Mouse (Mus musculus) CH12F3 (cell line): ENCODE results near the gene Gad1.

Experiments used
- in situ Hi-C: fragments of 300-500 bp; cut with MboI; formaldehyde crosslinking; loops from 2 replicates; pipeline ENCODE4 v1.14.3; 2020; ENCODE audit warnings: low sequenced_read_pairs

Gene Gad1

DNA sequence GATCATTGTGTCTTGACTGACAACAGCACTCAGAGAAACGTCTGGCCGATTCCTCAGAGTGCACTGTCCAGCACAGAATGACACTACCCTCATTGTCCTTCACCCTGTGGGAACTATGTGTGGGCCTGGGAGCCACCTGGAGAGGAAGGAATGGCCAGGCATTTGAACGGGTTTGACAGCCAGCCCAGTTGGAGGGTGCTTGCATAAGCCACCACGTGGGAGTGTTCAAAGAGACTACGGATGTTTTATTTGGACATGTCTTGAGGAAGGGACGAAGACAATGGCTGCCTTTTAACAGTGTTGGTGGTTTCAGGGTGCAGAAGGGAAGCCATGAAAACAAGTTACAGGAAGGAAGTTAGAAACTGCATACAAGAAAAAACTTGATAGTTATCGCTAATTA lies 72.9 kb downstream of the Gad1 start:
- in situ Hi-C loops = no loop called here

GRCm38 (mm10) chr2:70628397-70628796 lies 75.5 kb downstream of the Gad1 start:
- in situ Hi-C loops = no loop called here

- in situ Hi-C loops = no loop called here
These were observed 76.5 kb downstream of the Gad1 start for GRCm38 (mm10) chr2:70629339-70629761.

- in situ Hi-C loops = no loop called here
These were observed 77.0 kb downstream of the Gad1 start for GRCm38 (mm10) chr2:70629921-70630320.

DNA sequence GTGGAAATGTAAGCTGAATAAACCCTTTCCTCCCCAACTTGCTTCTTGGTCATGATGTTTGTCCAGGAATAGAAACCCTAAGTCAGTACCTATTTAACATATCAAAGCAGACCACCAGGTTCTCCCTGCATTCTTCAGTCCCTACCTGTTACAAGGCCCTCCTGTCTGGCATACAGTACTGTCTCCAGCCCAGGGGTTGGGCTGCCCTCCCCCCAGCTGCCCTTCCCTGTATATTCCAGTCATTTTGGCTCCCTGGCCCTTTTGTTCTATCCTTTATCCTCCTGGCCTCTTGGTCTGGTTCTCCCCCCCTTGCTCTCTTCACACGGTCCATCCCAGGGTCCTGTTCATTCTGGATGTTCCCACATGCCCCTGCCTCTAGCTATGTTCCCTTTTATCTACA lies 78.4 kb downstream of the Gad1 start:
- in situ Hi-C loops = no loop called here

- in situ Hi-C loops = no loop called here
These were observed 79.5 kb downstream of the Gad1 start for GRCm38 (mm10) chr2:70632412-70632811.

DNA sequence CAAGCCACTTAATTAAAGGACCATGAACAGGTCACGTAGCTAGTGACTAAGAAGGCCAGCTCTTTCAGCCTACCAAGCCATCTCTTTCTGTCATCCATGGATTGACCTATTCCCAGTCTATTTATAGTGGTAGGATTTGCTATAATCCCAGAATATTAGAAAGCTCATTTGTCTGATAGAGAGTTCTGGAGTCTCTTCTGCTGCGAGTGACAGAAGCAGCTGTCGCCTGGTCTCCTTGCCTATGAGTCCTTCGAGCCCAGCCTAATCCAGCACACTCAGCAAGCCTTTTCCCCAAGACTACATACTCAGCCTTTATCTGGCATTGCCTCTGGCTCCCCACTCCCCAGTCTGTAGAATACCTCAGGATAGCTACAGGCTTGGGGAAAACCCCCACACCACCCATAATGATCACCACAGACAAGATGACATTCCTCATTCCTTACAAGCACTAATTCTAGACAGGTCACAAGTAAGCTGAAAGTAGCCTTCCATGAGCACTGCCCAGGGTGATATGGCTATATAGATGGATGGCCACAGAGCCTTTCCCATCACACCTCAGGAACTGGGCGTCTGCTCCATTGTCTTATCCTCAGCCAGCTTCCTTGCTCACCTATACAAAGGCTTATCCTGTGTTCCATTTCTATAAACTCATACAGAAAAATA lies 81.3 kb downstream of the Gad1 start:
- in situ Hi-C loops = no loop called here

- in situ Hi-C loops = no loop called here
These were observed 88.1 kb downstream of the Gad1 start for GRCm38 (mm10) chr2:70640968-70641367.

DNA sequence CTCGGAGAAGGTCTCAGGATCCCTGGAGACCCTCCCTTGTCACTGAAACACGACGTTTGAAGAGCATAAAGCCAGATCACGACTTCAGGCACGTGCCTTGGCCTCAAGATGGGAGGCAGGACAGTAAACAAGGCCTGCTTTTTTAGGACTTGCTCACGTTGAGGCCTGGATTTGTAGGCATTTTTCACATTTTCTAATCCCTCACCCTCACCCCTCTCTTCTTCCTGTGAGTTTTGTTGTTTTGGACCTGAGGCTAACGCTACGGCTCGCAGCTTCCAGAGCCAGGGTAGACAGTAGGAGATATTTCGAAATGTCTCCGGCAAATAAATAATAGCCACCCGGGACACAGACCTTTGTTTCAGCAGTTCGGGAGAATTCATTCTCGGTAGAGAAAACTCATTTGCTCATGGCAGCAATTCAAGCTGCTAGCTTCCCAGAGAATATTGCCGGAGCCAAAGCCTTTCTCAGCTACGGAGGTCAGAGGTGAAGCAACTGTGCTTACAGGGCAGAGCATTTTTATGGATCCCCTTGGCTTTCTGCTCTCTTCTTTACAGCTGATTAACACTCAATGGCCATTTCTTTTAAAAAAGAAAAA lies 90.2 kb downstream of the Gad1 start:
- in situ Hi-C loops = no loop called here

DNA sequence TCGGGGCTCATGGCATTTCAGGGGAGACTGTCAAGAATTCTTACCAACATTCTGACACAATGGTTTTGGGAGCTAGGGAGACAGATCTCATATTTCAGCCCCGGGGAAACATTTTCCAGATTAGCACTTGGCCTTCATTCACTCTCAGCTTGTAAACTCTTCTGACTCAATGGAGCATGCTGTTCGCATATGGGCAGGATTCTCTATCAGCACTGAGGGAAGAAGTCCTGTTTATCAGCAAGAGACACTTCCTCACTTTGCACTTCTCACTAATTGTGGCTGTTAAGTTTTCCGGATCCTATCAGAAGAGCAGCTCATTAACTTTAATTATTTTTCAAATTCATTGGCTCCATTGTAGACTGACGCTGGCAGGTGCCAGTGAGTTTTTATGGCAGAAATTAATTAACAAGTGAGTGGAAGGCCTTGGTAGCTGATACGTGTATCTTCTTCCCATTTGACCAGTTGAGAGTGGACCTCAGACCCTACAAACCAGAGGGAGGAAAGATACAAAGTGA lies 92.5 kb downstream of the Gad1 start:
- in situ Hi-C loops = no loop called here

DNA sequence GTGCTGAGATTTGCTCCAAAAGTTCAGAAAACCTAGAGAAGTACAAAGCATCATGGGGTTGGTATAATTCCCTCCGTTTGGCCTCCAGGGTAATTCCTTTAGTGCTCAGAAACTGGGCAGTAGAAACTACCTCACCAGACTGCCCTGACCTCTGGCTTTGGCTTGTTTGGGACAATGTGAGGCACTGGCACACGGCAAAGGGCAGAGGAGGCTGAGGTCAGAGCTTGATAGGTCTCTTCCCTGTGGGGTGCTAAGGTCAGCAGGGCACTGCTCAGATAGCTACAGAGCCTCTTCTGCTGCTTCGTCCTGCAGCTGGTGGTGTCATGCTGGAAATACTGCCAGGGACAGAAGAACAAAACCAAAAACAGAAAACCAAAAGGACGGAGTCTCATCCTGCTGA lies 94.8 kb downstream of the Gad1 start:
- in situ Hi-C loops = no loop called here

- in situ Hi-C loops = no loop called here
These were observed 95.4 kb downstream of the Gad1 start for GRCm38 (mm10) chr2:70648271-70648670.

DNA sequence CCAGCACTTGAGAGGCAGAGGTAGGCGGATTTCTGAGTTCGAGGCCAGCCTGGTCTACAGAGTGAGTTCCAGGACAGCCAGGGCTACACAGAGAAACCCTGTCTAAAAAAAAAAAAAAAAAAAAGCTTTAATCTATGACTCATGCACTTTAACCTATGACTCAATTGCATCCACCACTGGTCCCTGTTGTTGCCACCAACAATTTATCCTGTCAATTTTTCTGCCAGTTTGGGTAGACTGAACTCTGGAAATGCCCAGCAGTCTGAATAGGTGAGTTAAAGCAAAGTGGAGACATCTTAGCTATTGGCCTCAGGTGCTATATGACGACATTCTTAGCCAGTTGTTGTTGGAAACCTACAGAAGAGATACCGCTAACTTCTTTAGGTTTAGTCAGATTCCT lies 96.6 kb downstream of the Gad1 start:
- in situ Hi-C loops = no loop called here
